Mouse (Mus musculus): ENCODE results near the gene Rergl. TPM values are rescaled to one million over a fixed set of nuclear protein-coding genes. Genes with fewer than 3 reads are reported as not detected.

The Rergl gene
- total RNA-seq (2017) = not detected in 2 replicates

- ATAC-seq (replicated peaks; ENCODE audit: low read depth, poor library complexity, severe bottlenecking) = no peak
Measured at GRCm38 (mm10) chr6:139501876-139502275, at the start of gene Rergl. Gene Rergl, minus strand, starts transcription at chr6:139501976.

- ATAC-seq (replicated peaks; ENCODE audit: low read depth, poor library complexity, severe bottlenecking) = no peak
Measured at GRCm38 (mm10) chr6:139538469-139538868, 36.7 kb upstream of the Rergl start.

DNA sequence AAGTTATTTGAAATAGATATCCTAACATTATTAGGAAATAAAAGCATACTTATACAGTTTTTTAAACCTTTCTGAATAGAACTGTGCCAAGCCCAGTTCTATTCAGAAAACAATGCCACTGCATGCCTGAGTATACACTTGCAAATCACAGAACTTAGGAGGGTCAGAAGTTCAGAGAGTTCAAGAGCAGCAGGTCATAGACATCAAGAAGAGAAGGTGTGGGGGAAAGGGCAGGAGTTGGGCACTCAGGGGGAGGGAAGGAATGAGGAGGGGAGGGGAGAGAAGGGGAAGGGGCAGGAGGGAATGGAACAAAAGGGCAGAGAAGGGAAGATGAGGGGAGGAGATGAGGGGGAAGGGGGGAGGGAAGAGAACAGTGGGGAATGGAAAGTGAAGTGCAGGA lies 23.6 kb upstream of the Rergl start:
- no peak for ATAC-seq (replicated peaks; ENCODE audit: low read depth, poor library complexity, severe bottlenecking)

- no peak for ATAC-seq (replicated peaks; ENCODE audit: low read depth, poor library complexity, severe bottlenecking)
Measured at GRCm38 (mm10) chr6:139524288-139524687, 22.5 kb upstream of the Rergl start.

DNA sequence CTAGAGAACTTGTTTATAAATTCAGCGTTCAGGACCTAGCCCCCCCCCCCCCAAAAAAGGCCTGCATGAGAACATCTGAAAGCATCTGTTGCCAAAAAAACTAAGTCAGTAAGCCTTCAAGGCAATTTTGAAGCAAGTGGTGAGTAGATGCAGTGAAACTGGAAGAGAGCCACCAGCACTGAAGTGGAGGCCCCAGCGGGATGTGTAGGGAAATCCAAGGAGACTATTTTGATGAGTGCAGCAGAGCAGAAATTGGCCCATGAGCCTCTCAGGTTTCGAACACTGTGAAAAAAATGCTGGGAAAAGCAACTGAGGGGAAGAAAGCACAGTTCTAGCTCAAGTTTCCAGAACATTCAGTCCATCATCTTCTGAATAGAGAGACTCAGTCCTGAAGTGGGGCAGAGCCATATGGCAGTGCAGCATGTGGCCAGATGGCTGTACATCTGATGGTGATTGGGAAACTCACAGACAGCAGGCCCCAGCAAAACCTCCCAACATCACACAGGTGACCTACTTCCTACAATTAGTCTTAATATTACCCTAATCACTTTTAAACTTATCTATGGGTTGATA lies 13.2 kb upstream of the Rergl start:
- no peak for ATAC-seq (replicated peaks; ENCODE audit: low read depth, poor library complexity, severe bottlenecking)

DNA sequence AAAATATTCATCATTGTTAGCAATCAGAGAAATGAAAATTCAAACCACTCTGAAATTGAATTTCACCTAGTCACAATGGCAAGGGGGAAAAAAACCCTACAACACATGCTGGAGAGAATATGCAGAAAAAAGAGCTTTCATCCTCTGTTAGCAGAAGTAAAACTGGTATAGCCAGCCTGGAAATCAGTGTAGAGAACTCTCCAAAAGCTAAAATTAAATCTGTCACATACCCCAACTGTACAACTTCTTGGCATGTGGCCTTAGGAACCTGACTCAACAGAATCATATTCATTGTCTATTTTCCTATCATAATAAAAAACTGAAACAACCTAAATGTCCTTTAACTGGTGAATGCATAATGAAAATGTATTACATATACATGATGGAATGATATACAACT lies 22.0 kb downstream of the Rergl start:
- ATAC-seq (replicated peaks; ENCODE audit: low read depth, poor library complexity, severe bottlenecking) = no peak

DNA sequence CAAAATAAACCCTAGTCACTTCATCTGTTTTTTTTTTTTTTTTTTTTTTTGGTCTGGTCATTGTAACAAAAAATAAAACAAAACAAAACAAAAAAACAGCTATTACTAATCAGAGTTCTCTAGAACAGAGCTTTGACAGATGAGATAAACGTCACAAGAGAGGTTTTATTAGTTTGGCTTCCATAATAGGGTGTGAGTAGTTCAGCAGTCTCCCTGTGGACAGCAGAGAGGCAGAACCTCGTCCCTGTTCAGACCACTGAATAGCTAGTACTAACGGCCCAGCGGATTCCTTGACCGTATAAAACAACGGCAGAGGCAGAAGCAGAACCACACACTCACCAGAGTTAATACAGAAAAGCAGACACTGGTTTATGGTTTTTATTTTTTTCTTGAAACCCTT lies 36.8 kb downstream of the Rergl start:
- ATAC-seq (replicated peaks; ENCODE audit: low read depth, poor library complexity, severe bottlenecking) = no peak

DNA sequence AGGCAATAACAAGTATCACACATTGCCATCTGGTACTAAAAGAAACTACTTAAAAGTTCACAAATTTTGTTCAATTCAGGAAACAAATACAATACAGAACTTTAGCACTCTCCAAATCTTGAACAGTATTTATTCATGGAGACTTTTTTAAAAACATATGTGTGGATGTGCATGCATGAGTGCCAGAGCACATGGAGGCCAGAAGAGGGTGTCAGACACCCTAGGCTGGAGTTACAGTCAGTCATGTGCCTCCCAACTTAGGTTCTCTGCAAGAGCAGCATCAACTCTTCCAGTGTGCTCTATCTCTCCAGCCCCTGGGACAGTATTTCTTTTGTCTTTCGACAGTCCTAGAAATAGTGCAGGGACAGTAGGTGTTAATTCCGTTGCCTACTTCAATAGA lies 37.5 kb downstream of the Rergl start:
- ATAC-seq (replicated peaks; ENCODE audit: low read depth, poor library complexity, severe bottlenecking) = no peak

GRCm38 (mm10) chr6:139461094-139461493 lies 40.7 kb downstream of the Rergl start:
- ATAC-seq (replicated peaks; ENCODE audit: low read depth, poor library complexity, severe bottlenecking) = no peak

DNA sequence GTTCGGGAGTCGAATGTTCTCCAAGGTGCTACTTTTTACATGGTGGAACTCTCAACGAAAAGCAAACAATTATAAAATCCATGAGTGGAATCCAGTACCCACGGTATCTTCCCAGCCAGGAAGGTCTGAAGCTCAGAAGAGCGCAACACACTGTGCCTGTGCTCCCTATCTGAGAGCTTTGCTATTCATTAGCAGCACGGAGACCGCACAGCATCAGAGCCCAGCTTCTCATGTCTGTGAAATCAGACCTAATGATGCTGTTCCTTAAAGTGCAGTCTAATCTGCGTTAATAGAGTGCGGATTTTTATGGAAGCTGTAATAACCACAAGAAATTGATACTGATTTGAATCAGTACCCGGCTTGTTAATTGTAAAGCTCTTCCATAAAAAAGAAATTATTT lies 41.3 kb downstream of the Rergl start:
- ATAC-seq (replicated peaks; ENCODE audit: low read depth, poor library complexity, severe bottlenecking) = no peak

- no peak for ATAC-seq (replicated peaks; ENCODE audit: low read depth, poor library complexity, severe bottlenecking)
Measured at GRCm38 (mm10) chr6:139443999-139444398, 57.8 kb downstream of the Rergl start.

Other genes with a start within 250 kb of the Rergl start
- gene Pik3c2g, start 85.2 kb upstream of the Rergl start, total RNA-seq (2017) = not detected in 2 replicates

All from common myeloid progenitor, adult 5-6 weeks (primary cell).